Mouse (Mus musculus) CH12.LX (cell line): ENCODE data around the gene Gpr55.

Experiments
- BHLHE40 ChIP-seq: IDR thresholded peaks from 2 replicates; pipeline ENCODE4 v1.6.1; 2011; ENCODE audit warnings: mild to moderate bottlenecking, low read depth, low read length, improper control_type of control experiment
- CHD1 ChIP-seq: IDR thresholded peaks from 2 replicates; pipeline ENCODE4 v1.6.1; 2012; ENCODE audit warnings: low read depth, low read length, improper control_type of control experiment, inconsistent platforms
- CTCF ChIP-seq, 2 experiments: IDR thresholded peaks in 1 of 2; conservative IDR thresholded peaks in 1 of 2; 2 replicates each; pipeline ENCODE4 v1.5.1; 2011 to 2012; ENCODE audit warnings: low read depth in 2 of 2, low read length in 2 of 2, improper control_type of control experiment in 1 of 2, inconsistent platforms in 1 of 2, mild to moderate bottlenecking in 1 of 2, moderate library complexity in 1 of 2
- EP300 ChIP-seq: IDR thresholded peaks from 2 replicates; pipeline ENCODE4 v1.6.1; 2011; ENCODE audit warnings: low read length, improper control_type of control experiment
- JUN ChIP-seq: IDR thresholded peaks from 2 replicates; pipeline ENCODE4 v1.6.1; 2011; ENCODE audit warnings: low read depth, mild to moderate bottlenecking, low read length, improper control_type of control experiment, moderate library complexity; ENCODE audit not compliant: insufficient read depth
- JUND ChIP-seq: conservative IDR thresholded peaks from 2 replicates; pipeline ENCODE4 v1.6.1; 2011; ENCODE audit warnings: low read depth, low read length, improper control_type of control experiment
- MAFK ChIP-seq: IDR thresholded peaks from 2 replicates; pipeline ENCODE4 v1.6.1; 2011; ENCODE audit warnings: low read length, improper control_type of control experiment; ENCODE audit not compliant: insufficient replicate concordance
- MAX ChIP-seq: IDR thresholded peaks from 2 replicates; pipeline ENCODE4 v1.6.1; 2011; ENCODE audit warnings: low read length, improper control_type of control experiment
- MYC ChIP-seq: IDR thresholded peaks from 2 replicates; pipeline ENCODE4 v1.6.1; 2011; ENCODE audit warnings: low read depth, mild to moderate bottlenecking, improper control_type of control experiment, low read length
- NELFE ChIP-seq: IDR thresholded peaks from 2 replicates; pipeline ENCODE4 v1.6.1; 2011; ENCODE audit warnings: low read depth, low read length, improper control_type of control experiment
- POLR2A ChIP-seq: IDR thresholded peaks from 2 replicates; pipeline ENCODE4 v1.6.1; 2011; ENCODE audit warnings: low read depth, mild to moderate bottlenecking, improper control_type of control experiment, low read length
- POLR2AphosphoS2 ChIP-seq: IDR thresholded peaks from 2 replicates; pipeline ENCODE4 v1.6.1; 2011; ENCODE audit warnings: low read depth, low read length, improper control_type of control experiment
- TCF12 ChIP-seq: IDR thresholded peaks from 2 replicates; pipeline ENCODE4 v1.6.1; 2014; ENCODE audit warnings: low read depth, mild to moderate bottlenecking, inconsistent platforms, low read length, improper control_type of control experiment
- USF1 ChIP-seq: IDR thresholded peaks from 2 replicates; pipeline ENCODE4 v1.6.1; 2014; ENCODE audit warnings: low read depth, mild to moderate bottlenecking, inconsistent platforms, low read length, improper control_type of control experiment

GRCm38 (mm10) chr1:85922865-85923211, 38.0 kb downstream of the Gpr55 start:
- TF ChIP-seq CHD1 (no peak), CTCF (conservative IDR thresholded peaks at IDR 0.05 in 1 of 2, IDR thresholded peaks at IDR 0.05 in 1 of 2; ENCODE audit: low read depth in 2 of 2, low read length in 2 of 2) (no peak), NELFE (no peak), MYC (no peak), JUND (no peak), TCF12 (no peak), BHLHE40 (no peak), MAFK (no peak), JUN (no peak), USF1 (no peak), POLR2A (no peak), MAX (no peak), EP300 (no peak), POLR2AphosphoS2 (no peak)
